Mouse (Mus musculus) c-Kit-positive CD71-positive TER-119-positive erythroid progenitor cells, embryonic 14.5 days (primary cell): ENCODE data around the gene Acad11.

Experiments
- DNase-seq: peaks from one replicate; pipeline ENCODE4 v3.0.0-alpha.2; 2013; ENCODE audit warnings: low spot score

Acad11 gene

DNA sequence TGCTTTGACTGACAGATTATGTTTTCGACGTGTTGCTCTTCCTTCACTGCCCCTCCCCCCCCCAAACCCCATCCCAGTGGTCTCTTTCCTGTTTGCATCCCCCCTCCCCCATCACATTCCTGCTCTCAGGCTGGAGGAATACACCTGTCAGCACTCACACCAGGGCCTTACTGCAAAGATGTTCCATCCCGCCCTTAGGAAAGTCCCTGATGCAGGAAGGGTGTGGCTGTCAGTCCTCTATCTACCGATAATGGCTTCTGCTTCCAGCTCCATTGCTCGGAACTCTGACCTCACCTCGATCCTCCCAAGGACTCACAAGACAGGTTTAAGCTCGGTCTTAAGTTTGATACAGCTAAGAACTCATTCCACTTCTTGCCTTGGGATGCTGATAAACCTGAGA is 83.5 kb downstream of the Acad11 start:
- no peak for DNase-seq

DNA sequence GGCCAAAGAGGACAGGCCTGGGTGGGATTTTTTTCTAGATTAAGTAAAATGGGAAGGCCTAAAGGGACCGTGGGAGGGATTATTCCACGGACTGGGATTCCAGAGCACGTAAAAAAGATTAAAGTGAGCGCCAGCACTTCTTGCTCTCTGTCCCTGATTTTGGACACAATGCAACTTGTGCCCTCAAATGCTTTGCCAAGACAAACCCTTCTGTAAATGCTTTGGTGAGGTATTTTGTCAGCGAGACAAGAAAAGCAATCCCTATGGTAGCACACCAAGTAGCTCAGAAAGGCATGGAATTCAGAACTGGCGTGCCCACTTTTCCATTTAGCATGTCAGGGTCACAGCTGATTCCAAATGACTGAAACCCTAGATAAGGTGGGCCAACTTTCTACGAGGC is 85.8 kb downstream of the Acad11 start:
- no peak for DNase-seq

DNA sequence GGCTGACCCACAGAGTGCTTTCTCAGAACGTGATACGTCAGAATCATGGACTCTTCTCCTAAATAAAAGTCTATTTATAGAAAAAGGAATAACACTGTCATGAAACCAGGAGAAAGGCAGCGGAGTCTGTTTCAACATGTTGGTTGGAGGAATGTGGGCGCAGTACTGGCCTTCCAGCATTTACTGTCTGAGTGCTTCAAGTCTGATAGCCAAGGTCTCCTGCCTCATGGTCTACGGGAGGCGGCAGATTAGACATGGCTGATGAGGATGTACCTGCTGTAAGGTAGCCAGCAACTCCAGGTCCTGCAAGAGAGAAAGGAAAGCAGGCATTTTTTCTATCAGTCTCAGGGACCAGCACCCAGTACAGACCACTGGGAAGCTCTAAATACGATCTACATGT is 88.9 kb downstream of the Acad11 start:
- DNase-seq, result no peak

DNA sequence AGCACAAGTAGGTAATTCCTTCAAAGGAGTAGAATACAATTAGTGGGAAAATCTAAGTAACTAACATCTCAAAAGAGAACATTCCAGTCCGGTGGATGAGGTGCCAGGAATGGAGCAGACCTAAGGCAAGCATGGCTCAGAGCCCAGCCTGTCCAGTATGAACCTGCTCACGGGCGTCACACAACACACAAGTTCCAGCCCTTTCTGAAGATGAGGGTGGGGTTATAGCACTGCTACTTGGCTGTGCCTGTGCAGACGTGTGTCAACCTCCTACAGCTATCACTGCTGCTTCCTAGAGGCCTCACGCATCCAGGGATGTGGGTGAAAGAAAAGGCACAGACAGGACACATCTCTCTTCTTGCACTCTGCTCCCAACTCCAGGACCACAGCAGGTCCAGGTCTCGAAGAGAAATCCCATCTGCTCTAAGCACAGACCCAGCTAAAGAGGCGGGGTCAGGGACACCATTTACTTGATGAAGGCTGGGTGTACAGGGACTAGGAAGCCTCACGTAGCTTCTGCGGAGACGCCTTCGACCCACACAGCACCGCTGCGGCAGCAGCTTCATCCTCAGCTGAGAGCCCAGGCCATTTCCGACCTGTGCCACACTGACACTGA is 92.0 kb downstream of the Acad11 start:
- DNase-seq, result no peak

DNA sequence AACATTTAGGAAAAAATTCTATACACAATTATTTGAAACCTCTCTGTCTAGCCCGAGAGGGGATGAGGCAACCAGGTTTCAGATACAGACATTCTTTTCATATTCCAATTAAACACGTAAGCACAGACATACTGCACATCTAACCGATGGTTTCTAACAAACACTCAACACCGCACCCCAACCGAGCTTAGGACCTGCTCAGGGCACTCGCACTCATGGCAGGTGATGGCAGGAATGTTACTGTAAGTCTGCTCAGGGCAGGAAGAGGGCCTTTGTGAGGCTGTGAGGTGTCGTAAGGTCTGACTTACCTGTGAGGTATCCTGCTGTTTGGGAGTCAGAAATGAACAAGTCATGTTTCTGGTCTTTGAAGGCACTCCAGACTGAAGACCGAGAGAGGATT is 93.3 kb downstream of the Acad11 start:
- no peak for DNase-seq

DNA sequence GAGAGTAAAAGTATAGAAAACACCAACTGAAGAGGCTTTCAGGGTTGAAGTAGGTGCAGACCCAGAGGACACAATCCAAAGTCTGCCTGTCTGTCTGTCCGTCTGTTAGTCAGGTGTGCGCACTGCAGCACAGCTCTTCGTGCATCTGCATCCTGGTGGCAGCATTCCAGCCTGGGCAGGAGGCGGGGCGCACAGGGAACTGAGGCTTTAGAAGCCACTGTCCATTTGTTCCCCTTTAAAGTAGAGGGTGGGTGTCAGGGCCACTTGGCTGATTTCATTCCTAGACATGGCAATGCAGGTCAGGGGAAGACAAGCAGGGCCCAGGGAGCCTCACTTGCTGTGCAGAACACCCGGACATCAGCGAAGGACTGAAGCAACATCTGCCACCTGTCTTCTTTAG is 94.1 kb downstream of the Acad11 start:
- no peak for DNase-seq

DNA sequence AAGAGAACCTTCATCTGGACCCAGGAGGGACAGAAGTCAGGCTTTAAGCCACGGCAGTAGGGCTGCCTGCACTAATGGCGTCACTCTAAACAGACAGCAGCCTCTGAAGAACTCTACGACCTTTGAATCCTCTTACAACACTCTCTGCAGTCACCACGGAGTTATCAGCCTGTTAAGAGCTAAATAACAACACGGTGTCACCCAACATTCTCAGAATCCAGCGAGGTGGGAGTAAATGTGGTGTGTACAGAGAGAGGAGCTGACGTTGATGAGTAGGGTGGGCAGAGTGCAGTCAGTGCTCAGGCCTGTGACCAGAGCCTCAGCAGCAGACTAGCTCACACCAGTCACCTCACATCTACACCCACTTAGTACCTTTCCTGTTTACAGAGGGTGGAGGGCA is 97.9 kb downstream of the Acad11 start:
- no peak for DNase-seq

DNA sequence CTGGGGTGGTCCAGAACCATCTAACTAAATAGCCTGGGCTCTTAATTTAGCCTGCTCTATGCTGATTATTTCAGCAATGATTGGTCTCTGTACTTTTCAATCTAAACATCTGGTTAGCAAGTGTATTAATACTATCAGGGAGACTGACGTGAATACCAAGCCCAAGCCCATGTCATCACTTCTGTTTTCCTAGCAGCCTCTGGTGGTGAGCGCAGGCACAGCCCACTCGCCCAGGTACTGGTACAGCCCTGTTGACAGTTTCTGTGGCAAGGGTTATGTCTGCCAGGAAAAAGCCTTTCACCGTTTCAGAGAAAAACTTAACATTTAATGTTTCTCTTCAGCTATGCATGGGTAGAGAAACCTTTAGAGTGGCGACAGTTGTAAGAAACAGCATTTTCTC is 101.0 kb downstream of the Acad11 start:
- no peak for DNase-seq

DNA sequence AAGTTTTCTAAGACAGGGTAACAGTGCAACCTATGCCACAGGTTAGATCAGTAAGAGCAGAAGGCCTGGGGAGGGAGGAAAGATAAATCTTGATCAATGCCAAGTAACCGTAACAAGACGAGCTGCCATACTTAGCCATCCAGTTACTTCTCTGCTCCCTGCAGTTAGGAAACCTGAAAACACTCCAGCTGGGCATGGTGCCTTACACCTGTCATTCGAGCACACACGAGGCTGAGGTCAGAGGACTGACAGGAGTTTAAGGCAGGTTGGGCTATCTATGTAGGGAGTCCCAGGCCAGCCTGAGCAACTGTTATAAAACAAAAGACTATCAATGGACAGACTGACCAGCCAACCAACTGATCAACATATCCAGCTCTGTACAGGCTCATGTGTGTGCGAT is 102.7 kb downstream of the Acad11 start:
- no peak for DNase-seq

DNA sequence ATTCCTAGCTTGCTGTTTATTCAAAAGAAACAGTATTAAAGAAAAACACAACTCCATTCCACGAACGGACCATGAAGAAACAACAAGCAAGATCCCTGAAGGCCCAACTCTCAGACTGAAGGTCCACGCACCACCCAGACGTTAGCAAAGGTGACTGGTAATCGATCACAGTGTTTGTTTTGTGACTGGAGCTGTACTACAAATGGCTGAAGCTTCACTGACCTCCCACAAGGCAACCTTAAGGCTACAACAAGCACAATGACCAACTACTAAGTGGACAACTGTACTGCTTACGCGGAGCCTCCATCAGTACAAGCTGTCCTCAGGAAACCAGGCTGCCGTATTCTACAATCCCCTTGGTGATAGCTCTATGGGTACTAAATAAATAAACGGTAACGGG is 106.8 kb downstream of the Acad11 start:
- no peak for DNase-seq

DNA sequence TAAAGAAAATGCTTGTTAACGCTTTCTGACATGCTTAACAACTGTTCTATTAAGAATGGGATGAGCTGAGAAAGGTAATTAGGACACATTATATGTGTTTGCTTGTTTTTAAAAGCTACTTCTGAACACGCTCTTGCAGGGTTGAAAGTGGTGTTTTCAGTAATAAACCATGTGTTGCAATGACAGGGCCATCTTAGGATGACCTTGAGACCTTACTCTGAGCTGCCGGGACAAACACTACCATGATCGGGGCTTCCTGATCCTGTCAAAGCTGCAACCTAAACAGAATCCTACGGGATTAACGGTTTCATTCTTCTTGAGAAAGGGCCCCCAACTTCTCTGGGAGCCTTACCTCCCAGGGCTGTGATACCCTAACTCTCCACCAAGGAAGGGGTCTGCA is 108.5 kb downstream of the Acad11 start:
- DNase-seq, result no peak

DNA sequence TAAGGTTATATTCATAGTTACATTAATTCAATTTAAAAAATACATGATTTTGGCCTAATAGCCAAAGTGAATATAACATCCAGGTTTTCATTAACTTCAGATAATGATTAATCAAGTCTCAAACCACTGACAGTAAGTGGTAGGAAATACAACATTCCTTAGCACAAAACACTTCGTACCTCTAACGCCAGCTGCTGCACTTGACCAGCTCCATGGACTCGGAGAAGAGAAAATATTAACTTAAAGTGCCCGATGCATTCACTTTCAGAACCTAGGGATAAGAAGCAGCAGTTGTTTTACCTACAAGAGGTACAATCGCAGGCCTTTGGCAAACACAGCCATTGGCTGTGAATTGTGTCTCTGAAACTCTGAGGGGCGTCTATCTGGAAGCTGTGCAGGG is 109.2 kb downstream of the Acad11 start:
- DNase-seq, result no peak
